ENCODE assay signal across 7 mouse cellular contexts in the genomic region with DNA sequence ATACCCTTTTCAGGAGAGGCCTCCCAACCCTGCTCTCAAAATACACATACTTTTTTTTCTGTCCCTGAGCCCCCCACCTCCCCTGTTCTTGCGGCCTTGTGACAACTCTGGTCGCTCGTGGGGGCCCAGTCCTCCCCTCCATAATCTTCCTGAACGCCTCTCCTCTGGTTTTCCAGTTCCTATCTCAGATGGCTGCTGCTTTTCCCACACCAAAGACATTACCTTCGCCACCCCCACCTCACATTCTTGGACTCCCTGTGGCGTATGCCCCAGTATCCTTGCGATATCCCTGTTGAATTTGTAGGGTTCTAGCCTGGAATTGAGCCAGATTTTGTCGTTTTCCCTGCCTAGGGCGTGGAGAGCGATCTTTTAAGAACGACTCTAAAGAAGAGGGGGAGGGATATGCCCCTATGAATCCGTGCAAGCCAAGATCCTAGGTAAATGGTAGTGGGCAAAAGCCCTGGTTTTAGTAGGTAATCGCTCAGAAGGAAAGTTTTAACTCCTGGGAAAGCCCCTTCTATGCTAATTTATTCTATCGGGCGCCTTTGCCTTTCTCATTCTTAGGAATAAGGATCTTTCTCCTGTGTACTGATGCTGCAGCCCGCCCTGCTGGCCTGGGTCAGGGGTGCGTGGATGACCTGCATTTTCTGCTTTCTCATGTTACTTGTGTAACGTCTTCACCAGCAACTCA. TPM values are rescaled to one million over a fixed set of nuclear protein-coding genes. Genes with fewer than 3 reads are reported as not detected.
A peak's percentile ranks its signal among the peaks of the same experiment; 100 is the strongest.
DNase-seq lines count a peak whose midpoint lies in the region; ATAC-seq and TF ChIP-seq lines count a peak whose summit lies in the region.

No protein-coding gene starts in this region.

- WGBS in forebrain, embryonic 11.5 days, result under 1% methylated on average over 18 of the region's 18 CpGs
- WGBS in hindbrain, embryonic 10.5 days, result under 1% methylated on average over 18 of the region's 18 CpGs
- under 1% methylated on average over 18 of the region's 18 CpGs for WGBS in small intestine, adult 2 months

- H3K4me1 ChIP-seq in brown adipose tissue, adult 24 weeks (ENCODE audit: control insufficient read depth, insufficient read depth, insufficient read length, low read length), result peaks cover 15% of the 10 kb centered on the region
- H3K4me1 ChIP-seq in forebrain, embryonic 11.5 days (replicated peaks; ENCODE audit: control insufficient read depth, insufficient read depth, low read length), result peaks cover 15% of the 10 kb centered on the region
- peaks cover 77% of the 10 kb centered on the region for H3K4me1 ChIP-seq in hindbrain, embryonic 10.5 days (replicated peaks)
- peaks cover 3% of the 10 kb centered on the region; the same call in 1 of the 2 replicates for H3K4me1 ChIP-seq in small intestine, adult 2 months (ENCODE audit: control insufficient read depth, insufficient read depth, insufficient read length, low read length)

- peak overlapping the region; percentile 89 for H3K4me3 ChIP-seq in brown adipose tissue, adult 24 weeks (ENCODE audit: insufficient read depth, low read depth, low read length)
- peak overlapping the region; percentile 94 for H3K4me3 ChIP-seq in forebrain, embryonic 11.5 days (ENCODE audit: low read depth, low read length)
- peak overlapping the region; percentile 97 for H3K4me3 ChIP-seq in hindbrain, embryonic 10.5 days
- H3K4me3 ChIP-seq in small intestine, adult 2 months (ENCODE audit: low read depth, low read length), result peak overlapping the region; percentile 94

- TF ChIP-seq POLR2A in small intestine, adult 2 months (IDR thresholded peaks at IDR 0.05; ENCODE audit: low read depth, low read length), result no peak

- H3K4me2 ChIP-seq in forebrain, embryonic 11.5 days (ENCODE audit: low read depth, low read length, severe bottlenecking), result peak overlapping the region; percentile 95

- TF ChIP-seq CTCF in small intestine, adult 2 months (IDR thresholded peaks at IDR 0.05; ENCODE audit: extremely low read depth, insufficient read length, insufficient replicate concordance, low read depth, low read length), result no peak

- H3K27me3 ChIP-seq in forebrain, embryonic 11.5 days (ENCODE audit: control insufficient read depth, insufficient read depth, low read length), result no peaks in the 10 kb centered on the region
- H3K27me3 ChIP-seq in hindbrain, embryonic 10.5 days (ENCODE audit: insufficient read depth, poor library complexity, severe bottlenecking), result no peaks in the 10 kb centered on the region
- no peaks in the 10 kb centered on the region for H3K27me3 ChIP-seq in small intestine, adult 2 months (ENCODE audit: control insufficient read depth, insufficient read depth, low read length)

- H3K27ac ChIP-seq in brown adipose tissue, adult 24 weeks (replicated peaks; ENCODE audit: low read depth, low read length), result peak overlapping the region; percentile 95
- peak overlapping the region; percentile 100 for H3K27ac ChIP-seq in forebrain, embryonic 11.5 days (ENCODE audit: low read depth, low read length)
- peak overlapping the region; percentile 100 for H3K27ac ChIP-seq in hindbrain, embryonic 10.5 days
- peak overlapping the region; percentile 96 for H3K27ac ChIP-seq in small intestine, adult 2 months (ENCODE audit: insufficient read depth, low read depth, low read length)

- DNase-seq in NIH3T3 (ENCODE audit: low read depth), result peak; percentile 73
- DNase-seq in forebrain, embryonic 11.5 days (ENCODE audit: low spot score), result peak; percentile 58
- DNase-seq in hindbrain, embryonic 10.5 days (ENCODE audit: low spot score), result peak; percentile 31
- peak; percentile 35 to 36 for DNase-seq in left cerebral cortex, adult 9 months (ENCODE audit: low spot score in 2 of 2)

- ATAC-seq in forebrain, embryonic 11.5 days (replicated peaks; ENCODE audit: low FRiP score), result no peak
- 0 out of 2 replicates have a peak, but pooled peaks have one; percentile 13 for ATAC-seq in megakaryocyte, adult 5-6 weeks (ENCODE audit: poor library complexity, severe bottlenecking)

- H3K9me3 ChIP-seq in forebrain, embryonic 11.5 days (ENCODE audit: control insufficient read depth, low read length), result no peaks in the 10 kb centered on the region
- no peaks in the 10 kb centered on the region for H3K9me3 ChIP-seq in hindbrain, embryonic 10.5 days

- H3K9ac ChIP-seq in forebrain, embryonic 11.5 days (ENCODE audit: low read length), result peak overlapping the region; percentile 99

- H3K36me3 ChIP-seq in forebrain, embryonic 11.5 days (ENCODE audit: control insufficient read depth, insufficient read depth, low read length), result no peaks in the 10 kb centered on the region
- H3K36me3 ChIP-seq in hindbrain, embryonic 10.5 days, result peaks cover 9% of the 10 kb centered on the region; the same call in 1 of the 2 replicates
- H3K36me3 ChIP-seq in small intestine, adult 2 months (ENCODE audit: control insufficient read depth, insufficient read depth, low read length), result 0 out of 2 replicates have a peak, but pooled peaks cover 1% of the 10 kb centered on the region

RNA-seq across cellular contexts. Expression of gene Setd5, which starts 1.0 kb away (rescaled TPM):
- 17.0 and 19.0 TPM in 2 replicates for polyA plus RNA-seq in brown adipose tissue, adult 24 weeks (2012; ENCODE audit: insufficient read depth, insufficient read length, missing spikeins)
- polyA plus RNA-seq in forebrain, embryonic 11.5 days (2014; fragmentation: Nextera tagmentation; extraction: Ambion mirVana), result 88.6 and 92.3 TPM in 2 replicates
- 71.2 and 82.4 TPM in 2 replicates for polyA plus RNA-seq in hindbrain, embryonic 10.5 days (2016; fragmentation: Nextera tagmentation; extraction: Ambion mirVana)
- 81.1 and 84.2 TPM in 2 replicates for total RNA-seq in megakaryocyte, adult 5-6 weeks (2015)
- 46.1 and 63.6 TPM in 2 replicates for total RNA-seq in megakaryocyte, adult 5-6 weeks (2017)
- polyA plus RNA-seq in small intestine, adult 2 months (2012; rRNA removed), result 15.3 and 25.4 TPM in 2 replicates

RNA-seq across cellular contexts. Expression of gene Thumpd3, which starts 32.2 kb away (rescaled TPM):
- 25.4 and 34.9 TPM in 2 replicates for polyA plus RNA-seq in brown adipose tissue, adult 24 weeks (2012; ENCODE audit: insufficient read depth, insufficient read length, missing spikeins)
- 54.8 and 58.6 TPM in 2 replicates for polyA plus RNA-seq in forebrain, embryonic 11.5 days (2014; fragmentation: Nextera tagmentation; extraction: Ambion mirVana)
- 61.0 and 66.1 TPM in 2 replicates for polyA plus RNA-seq in hindbrain, embryonic 10.5 days (2016; fragmentation: Nextera tagmentation; extraction: Ambion mirVana)
- total RNA-seq in megakaryocyte, adult 5-6 weeks (2015), result 50.0 and 50.4 TPM in 2 replicates
- 40.8 and 48.5 TPM in 2 replicates for total RNA-seq in megakaryocyte, adult 5-6 weeks (2017)
- 3.9 and 5.4 TPM in 2 replicates for polyA plus RNA-seq in small intestine, adult 2 months (2012; rRNA removed)
